9 mouse cellular contexts compared by ENCODE assay signal in genomic region chr10:121474288-121474687, GRCm38 (mm10). TPM values are rescaled to one million over a fixed set of nuclear protein-coding genes. Genes with fewer than 3 reads are reported as not detected.
DNase-seq lines count a peak whose midpoint lies in the region; ATAC-seq and TF ChIP-seq lines count a peak whose summit lies in the region.
"Had no signal": no experiment of that assay in that cellular context is flagged by ENCODE, and none has a peak within 500 bp of the region (broad histone marks: within the 10 kb centered on the region; RNA-seq: fewer than 3 reads in every experiment).

No protein-coding gene starts in this region.

- intact Hi-C loops in heart, postnatal 36 days (cut with DNase I) = loop anchor here (2.0 kb wide), 2 partner anchors 15 to 47 kb away; no protein-coding TSS in a partner anchor

- peak overlapping the region; percentile 74 for H3K9ac ChIP-seq in MEL (ENCODE audit: control insufficient read depth, low read depth, low read length, poor library complexity, severe bottlenecking)

- peaks cover 57% of the 10 kb centered on the region for H3K4me1 ChIP-seq in heart, embryonic 10.5 days
- peaks cover 5 to 15% of the 10 kb centered on the region in 2 experiments; a peak in 3 of 4 replicates for H3K4me1 ChIP-seq in MEL (ENCODE audit: control insufficient read depth in 1 of 2, insufficient read depth in 2 of 2, low read length in 2 of 2)
- peaks cover 60% of the 10 kb centered on the region for H3K4me1 ChIP-seq in hindbrain, embryonic 10.5 days (replicated peaks)

- ATAC-seq in cerebellum, adult (ENCODE audit: insufficient number of reproducible peaks, low FRiP score, low TSS enrichment) = no peak

- no peaks in the 10 kb centered on the region for H3K36me3 ChIP-seq in heart, embryonic 10.5 days
- H3K36me3 ChIP-seq in MEL (ENCODE audit: control insufficient read depth in 1 of 2, insufficient read depth in 2 of 2, low read length in 2 of 2) = peaks cover 0 to 14% of the 10 kb centered on the region in 2 experiments; a peak in 2 of 4 replicates
- H3K36me3 ChIP-seq in hindbrain, embryonic 10.5 days = no peaks in the 10 kb centered on the region
- H3K36me3 ChIP-seq in macrophage (ENCODE audit: inconsistent target) = no peaks in the 10 kb centered on the region

- H3K79me2 ChIP-seq in MEL (ENCODE audit: control insufficient read depth, insufficient read depth, low read length, poor library complexity) = peaks cover 32% of the 10 kb centered on the region
- H3K79me2 ChIP-seq in macrophage (ENCODE audit: inconsistent target) = peaks cover 66% of the 10 kb centered on the region

- no peak for TF ChIP-seq CTCF in MEL (IDR thresholded peaks at IDR 0.05 in 2 of 3, conservative IDR thresholded peaks at IDR 0.05 in 1 of 3; ENCODE audit: control insufficient read depth in 1 of 3, insufficient read depth in 1 of 3, low read depth in 2 of 3, low read length in 3 of 3, poor library complexity in 1 of 3, severe bottlenecking in 1 of 3)

- DNase-seq in heart, embryonic 10.5 days (ENCODE audit: low spot score) = no peak
- no peak for DNase-seq in heart, postnatal 36 days
- DNase-seq in MEL (ENCODE audit: low read depth, low spot score) = peak; percentile 58
- DNase-seq in hindbrain, embryonic 10.5 days (ENCODE audit: low spot score) = no peak
- DNase-seq in thymus, postnatal 10 days (ENCODE audit: low spot score in 2 of 2) = no peak
- no peak for DNase-seq in retina, embryonic 14.5 days (ENCODE audit: low spot score)
- DNase-seq: cerebellum, postnatal 36 days had no signal

- TF ChIP-seq RAD21 in MEL (IDR thresholded peaks at IDR 0.05; ENCODE audit: low read depth, low read length) = no peak

- H3K9me3 ChIP-seq in heart, embryonic 10.5 days = no peaks in the 10 kb centered on the region
- no peaks in the 10 kb centered on the region for H3K9me3 ChIP-seq in MEL (replicated peaks; ENCODE audit: insufficient read depth, low read length)
- no peaks in the 10 kb centered on the region for H3K9me3 ChIP-seq in hindbrain, embryonic 10.5 days

- H3K4me3 ChIP-seq in heart, embryonic 10.5 days = peak overlapping the region; percentile 97
- H3K4me3 ChIP-seq in MEL (ENCODE audit: control insufficient read depth in 1 of 2, insufficient read depth in 1 of 2, low read depth in 2 of 2, low read length in 2 of 2) (peak overlapping the region; percentile 73 to 98), macrophage (ENCODE audit: inconsistent target) (peak overlapping the region; percentile 86)
- peak overlapping the region; percentile 64 for H3K4me3 ChIP-seq in hindbrain, embryonic 10.5 days

- TF ChIP-seq POLR2A in MEL (IDR thresholded peaks at IDR 0.05; ENCODE audit: control insufficient read depth in 1 of 2, insufficient read depth in 1 of 2, low read depth in 1 of 2, low read length in 2 of 2, poor library complexity in 1 of 2) = no peak

- H3K27ac ChIP-seq in heart, embryonic 10.5 days = peak overlapping the region; percentile 98
- H3K27ac ChIP-seq in MEL (ENCODE audit: control insufficient read depth, low read depth, low read length) (peak overlapping the region; percentile 78; the same call in 1 of the 2 replicates), macrophage (peak overlapping the region; percentile 79)
- H3K27ac ChIP-seq in hindbrain, embryonic 10.5 days = no peak overlapping the region; the same call in 1 of the 2 replicates

- H3K27me3 ChIP-seq in heart, embryonic 10.5 days (ENCODE audit: insufficient read depth, poor library complexity, severe bottlenecking) = no peaks in the 10 kb centered on the region
- H3K27me3 ChIP-seq in MEL (ENCODE audit: control insufficient read depth in 1 of 2, insufficient read depth in 2 of 2, low read length in 2 of 2) = no peaks in the 10 kb centered on the region
- peaks cover 16% of the 10 kb centered on the region for H3K27me3 ChIP-seq in hindbrain, embryonic 10.5 days (ENCODE audit: insufficient read depth, poor library complexity, severe bottlenecking)

- WGBS in heart, embryonic 10.5 days = 17% methylated on average over 4 of the region's 4 CpGs
- 29% methylated on average over 4 of the region's 4 CpGs for WGBS in hindbrain, embryonic 10.5 days
- 3% methylated on average over 4 of the region's 4 CpGs for WGBS in macrophage (ENCODE audit: missing documents)

- TF ChIP-seq EP300 in MEL (IDR thresholded peaks at IDR 0.05; ENCODE audit: low read depth in 1 of 2, low read length in 2 of 2) = no peak

TF ChIP-seq in MEL, 35 proteins besides CTCF, POLR2A, EP300 and RAD21:
- TF ChIP-seq TBP (IDR thresholded peaks at IDR 0.05; ENCODE audit: low read depth, low read length) (no peak), ZMIZ1 (IDR thresholded peaks at IDR 0.05; ENCODE audit: low read depth, low read length) (0 out of 2 replicates have a peak, but pooled peaks have one; percentile 2), GATA1 (IDR thresholded peaks at IDR 0.05; ENCODE audit: low read depth, low read length) (no peak)

RNA-seq across cellular contexts. Expression of gene Rassf3, which starts 1.9 kb away (rescaled TPM):
- polyA plus RNA-seq in heart, embryonic 10.5 days (2016; fragmentation: Nextera tagmentation; extraction: Ambion mirVana) = 19.6 and 21.1 TPM in 2 replicates
- total RNA-seq in heart, postnatal 36 days (2021) = 100 to 1,000 TPM; 125 to 140 TPM
- 8.0 and 9.2 TPM in 2 replicates for total RNA-seq in MEL (2012; rRNA removed)
- polyA plus RNA-seq in MEL (2012; ENCODE audit: insufficient read depth in 1 of 2, insufficient read length in 2 of 2, low read depth in 1 of 2, low replicate concordance in 2 of 2, missing spikeins in 1 of 2) (10 to 100 TPM in 1 of 2 experiments, not detected in 1; 15.8 TPM), macrophage (2018) (38.9 to 52.7 TPM (median 40.3 TPM) in 3 replicates)
- polyA plus RNA-seq in hindbrain, embryonic 10.5 days (2016; fragmentation: Nextera tagmentation; extraction: Ambion mirVana) = 8.0 and 11.4 TPM in 2 replicates
- total RNA-seq in macrophage (2018; cell fraction: chromatin; rRNA removed) = 100 to 1,000 TPM in 1 of 26 experiments, 10 to 100 TPM in 19, 1 to 10 TPM in 6; 4.9 to 154 (median 18.5) TPM
- total RNA-seq in macrophage (2018; cell fraction: cytosol; rRNA removed) = 10 to 100 TPM; 19.5 to 87.4 (median 38.1) TPM
- 100 to 1,000 TPM in 2 of 26 experiments, 10 to 100 TPM in 24; 14.4 to 130 (median 28.3) TPM for total RNA-seq in macrophage (2018; cell fraction: nucleus; rRNA removed)
